Mouse (Mus musculus) heart, postnatal 14 days (tissue): ENCODE measurements around the gene Slc17a5. TPM values are rescaled to one million over a fixed set of nuclear protein-coding genes. Genes with fewer than 3 reads are reported as not detected.

Source experiments
- DNase-seq, 2 experiments: peaks; one replicate each; pipeline ENCODE4 v3.0.0; 2021 to 2022
- intact Hi-C: fragments of 180-260 bp; cut with DNase I; formaldehyde crosslinking; loops from one replicate; pipeline ENCODE4 v1.15.1; 2025
- total RNA-seq, 2 experiments: library from RNA; stranded (reverse); gene quantifications; 2 replicates each; pipeline ENCODE4 v1.2.3; 2021

The Slc17a5 gene
- total RNA-seq, 2 experiments from 2014 or later: 5.7 to 6.9 TPM

- DNase-seq: no peak
- intact Hi-C loops: no loop called here
These were observed 11.4 kb downstream of the Slc17a5 start for GRCm38 (mm10) chr9:78576466-78576865.

GRCm38 (mm10) chr9:78569934-78570333 lies 17.9 kb downstream of the Slc17a5 start:
- intact Hi-C loops: no loop called here

GRCm38 (mm10) chr9:78559479-78559878 lies 28.4 kb downstream of the Slc17a5 start:
- intact Hi-C loops: no loop called here
- no peak for DNase-seq

More at GRCm38 (mm10) chr9:78569934-78570333, 17.9 kb downstream of the Slc17a5 start:
- DNase-seq: no peak

GRCm38 (mm10) chr9:78558586-78559214 lies 29.1 kb downstream of the Slc17a5 start:
- intact Hi-C loops: no loop called here
- DNase-seq: no peak

GRCm38 (mm10) chr9:78557041-78557440 lies 30.8 kb downstream of the Slc17a5 start:
- no peak for DNase-seq
- intact Hi-C loops: no loop called here

GRCm38 (mm10) chr9:78552984-78553383 lies 34.9 kb downstream of the Slc17a5 start:
- intact Hi-C loops: loop anchor here (2.0 to 5.0 kb wide), 3 partner anchors 24 to 196 kb away; partner anchors contain the start of gene Gsta2
- DNase-seq: peak; percentile 81 to 90

- intact Hi-C loops: loop anchor here (2.0 to 5.0 kb wide), 3 partner anchors 23 to 194 kb away; partner anchors contain the start of gene Gsta2
These were observed 36.1 kb downstream of the Slc17a5 start for GRCm38 (mm10) chr9:78551761-78552160.

GRCm38 (mm10) chr9:78547742-78548141 lies 40.1 kb downstream of the Slc17a5 start:
- no peak for DNase-seq
- intact Hi-C loops: no loop called here

More at GRCm38 (mm10) chr9:78551761-78552160, 36.1 kb downstream of the Slc17a5 start:
- no peak for DNase-seq

GRCm38 (mm10) chr9:78546944-78547343 lies 40.9 kb downstream of the Slc17a5 start:
- peak; percentile 23 to 48 for DNase-seq

GRCm38 (mm10) chr9:78541758-78542157 lies 46.1 kb downstream of the Slc17a5 start:
- no peak for DNase-seq
- intact Hi-C loops: no loop called here

More at GRCm38 (mm10) chr9:78546944-78547343, 40.9 kb downstream of the Slc17a5 start:
- intact Hi-C loops: no loop called here

GRCm38 (mm10) chr9:78538421-78538820 lies 49.4 kb downstream of the Slc17a5 start:
- DNase-seq: no peak
- intact Hi-C loops: no loop called here

GRCm38 (mm10) chr9:78537154-78537873 lies 50.5 kb downstream of the Slc17a5 start:
- intact Hi-C loops: no loop called here

GRCm38 (mm10) chr9:78534606-78535005 lies 53.2 kb downstream of the Slc17a5 start:
- intact Hi-C loops: no loop called here
- DNase-seq: no peak

More at GRCm38 (mm10) chr9:78537154-78537873, 50.5 kb downstream of the Slc17a5 start:
- peak; percentile 63 to 78 for DNase-seq

- peak in 1 of 2 experiments; percentile 15 for DNase-seq
These were observed 54.4 kb downstream of the Slc17a5 start for GRCm38 (mm10) chr9:78533296-78533935.

GRCm38 (mm10) chr9:78532341-78532819 lies 55.5 kb downstream of the Slc17a5 start:
- intact Hi-C loops: no loop called here
- no peak for DNase-seq

More at GRCm38 (mm10) chr9:78533296-78533935, 54.4 kb downstream of the Slc17a5 start:
- intact Hi-C loops: no loop called here

- no peak for DNase-seq
- intact Hi-C loops: no loop called here
These were observed 56.0 kb downstream of the Slc17a5 start for GRCm38 (mm10) chr9:78531816-78532215.

- intact Hi-C loops: loop anchor here (2.0 kb wide), 2 partner anchors 25 to 51 kb away; no protein-coding TSS in a partner anchor
- DNase-seq: peak; percentile 84 to 89
These were observed 60.0 kb downstream of the Slc17a5 start for GRCm38 (mm10) chr9:78527767-78528381.

- intact Hi-C loops: loop anchor here (2.0 kb wide), 1 partner anchor 51 kb away; no protein-coding TSS in a partner anchor
- DNase-seq: peak; percentile 83 to 91
These were observed 60.5 kb downstream of the Slc17a5 start for GRCm38 (mm10) chr9:78527301-78527761.

- intact Hi-C loops: loop anchor here (2.0 kb wide), 1 partner anchor 49 kb away; no protein-coding TSS in a partner anchor
- DNase-seq: no peak
These were observed 61.6 kb downstream of the Slc17a5 start for GRCm38 (mm10) chr9:78526206-78526605.
